Mouse (Mus musculus): ENCODE results near the gene Ucp2.

- no peak for TF ChIP-seq GATA1 (IDR thresholded peaks at IDR 0.05; ENCODE audit: low read length)
- no peak for TF ChIP-seq TAL1 (IDR thresholded peaks at IDR 0.05; ENCODE audit: low read length)
Observed at GRCm38 (mm10) chr7:100443728-100444127, 49.4 kb upstream of the Ucp2 start.

Data from erythroblast, embryonic 14.5 days (primary cell).